Mouse (Mus musculus) neutrophil, adult 5-6 weeks (primary cell): Measurements from ENCODE around the gene Ccdc141. TPM values are rescaled to one million over a fixed set of nuclear protein-coding genes. Genes with fewer than 3 reads are reported as not detected.
"Not testable (repeated sequence)": the region's sequence is repeated elsewhere in the genome, so short reads cannot be mapped to it uniquely, and the experiment has no call there.

ENCODE experiments used
- ATAC-seq: fragments of 151-379, 151-347 bp; 2 replicates; pipeline ENCODE4 v1.8.0; 2017; ENCODE audit warnings: mild to moderate bottlenecking, moderate TSS enrichment; ENCODE audit not compliant: insufficient number of reproducible peaks, poor library complexity, low FRiP score, severe bottlenecking; ENCODE audit errors: extremely low read depth
- total RNA-seq: library from RNA; stranded (forward); fragments of 200-1000 nt; gene quantifications from 2 replicates; pipeline ENCODE4 v1.2.3, GENCODE M21; 2017

Ccdc141 gene
- total RNA-seq, 1 experiment from 2014 or later: not detected

DNA sequence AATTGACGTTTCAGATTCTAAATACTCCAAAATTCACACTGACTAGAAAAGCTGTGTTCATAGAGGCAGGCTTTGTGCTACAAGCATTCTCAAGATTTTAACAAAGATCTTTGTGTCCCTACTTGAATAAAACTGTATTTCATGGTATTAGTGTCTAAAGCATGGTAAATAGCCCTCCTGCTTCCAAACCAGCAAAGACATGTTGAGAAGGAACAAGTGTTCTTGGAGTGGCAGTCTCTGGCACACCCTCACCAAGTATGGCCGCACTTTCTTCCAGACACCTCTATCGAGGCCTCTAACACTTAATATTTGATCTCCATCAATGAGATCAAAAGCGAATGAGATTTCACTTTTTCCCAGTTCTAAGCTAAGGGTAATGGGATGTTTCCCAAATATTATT lies 78.7 kb downstream of the Ccdc141 start:
- ATAC-seq: no peak

DNA sequence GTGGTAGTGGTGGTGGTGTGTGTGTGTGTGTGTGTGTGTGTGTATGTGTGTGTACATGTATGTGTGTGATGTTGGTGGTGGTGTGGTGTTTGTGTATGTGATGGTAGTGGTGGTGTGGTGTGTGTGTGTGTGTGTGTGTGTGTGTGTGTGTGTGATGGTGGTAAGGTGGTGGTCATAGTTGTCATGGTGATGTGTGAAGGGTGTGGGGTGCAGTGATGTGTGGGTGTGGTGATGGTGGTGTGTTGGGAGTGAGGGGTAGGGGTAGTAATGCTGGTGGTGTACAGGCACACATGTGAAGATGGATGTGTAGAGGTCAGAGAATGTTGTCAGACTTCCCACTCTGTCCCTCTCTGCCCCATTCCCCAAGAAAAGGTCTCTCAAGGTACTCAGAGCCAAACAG lies 85.1 kb downstream of the Ccdc141 start:
- no peak for ATAC-seq

DNA sequence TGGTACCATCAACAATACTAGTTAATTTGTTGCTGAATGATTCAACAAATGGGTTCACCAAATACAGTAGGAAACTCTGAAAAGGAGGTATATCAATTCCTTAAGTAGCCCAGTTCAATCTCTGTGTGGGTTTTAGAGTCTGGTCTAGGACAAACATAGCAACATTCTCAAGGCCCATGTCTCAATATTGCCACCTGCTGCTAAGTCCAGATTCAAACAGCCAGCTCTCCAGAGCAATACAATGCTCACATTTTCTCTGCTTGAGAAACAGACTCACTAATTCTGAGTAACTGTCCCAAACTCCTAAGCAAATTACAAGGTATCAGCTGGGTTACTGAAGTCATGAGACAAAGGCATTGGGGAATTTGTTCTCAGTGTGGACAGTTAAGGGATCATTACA lies 85.8 kb downstream of the Ccdc141 start:
- ATAC-seq: no peak

DNA sequence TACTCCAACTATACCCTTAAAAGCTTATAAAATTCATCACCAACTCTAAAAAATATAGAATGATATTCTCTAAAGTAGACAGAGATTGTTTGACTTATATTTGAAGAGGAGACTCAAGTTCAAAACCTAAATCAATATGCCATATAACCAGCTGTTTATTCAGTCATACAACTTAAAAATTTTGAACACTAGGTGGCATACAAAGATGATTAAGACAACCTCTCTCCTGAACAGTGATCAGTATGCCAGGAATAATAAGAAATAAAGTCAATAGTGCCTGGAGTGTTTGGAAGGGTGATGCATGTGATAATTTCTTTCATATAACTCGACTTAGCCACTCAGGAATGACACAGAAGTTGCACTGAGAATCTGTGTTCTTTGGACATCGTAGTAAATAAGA lies 89.3 kb downstream of the Ccdc141 start:
- no peak for ATAC-seq

DNA sequence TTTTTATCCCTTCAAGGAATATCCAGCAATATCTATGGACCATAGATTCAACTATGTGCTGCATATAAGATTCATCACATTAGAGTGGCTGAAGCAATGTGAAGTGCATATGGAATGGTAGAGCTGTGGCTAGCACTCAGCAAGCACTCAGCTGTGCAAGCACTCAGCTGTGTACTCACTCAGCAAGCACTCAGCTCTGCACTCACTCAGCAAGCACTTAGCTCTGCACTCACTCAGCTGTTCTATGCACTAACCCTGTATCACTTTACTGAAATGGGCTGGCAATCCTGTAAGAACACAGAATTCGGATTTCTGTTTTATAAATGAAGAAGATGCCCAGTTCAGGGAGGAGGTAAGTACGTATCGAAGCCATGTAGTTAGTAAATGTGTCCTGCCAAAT lies 89.8 kb downstream of the Ccdc141 start:
- no peak for ATAC-seq

DNA sequence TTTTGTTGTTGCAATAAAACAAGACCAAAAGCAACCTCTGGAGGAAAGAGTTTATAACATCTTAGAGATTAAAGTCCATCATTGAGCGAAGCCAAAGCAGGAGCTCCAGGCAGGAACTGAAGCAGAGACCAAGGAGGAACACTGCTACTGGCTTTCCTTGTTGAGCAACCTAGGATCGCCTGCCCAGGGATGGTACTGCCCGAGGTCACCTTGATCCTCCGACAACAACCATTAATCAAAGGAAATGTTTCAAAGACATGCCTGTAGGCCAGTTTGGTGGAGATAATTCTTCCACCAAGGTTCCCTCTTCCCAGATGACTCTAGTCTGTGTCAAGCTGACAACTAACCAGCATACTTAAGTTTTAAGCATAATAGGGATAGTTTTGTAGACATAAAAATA lies 91.7 kb downstream of the Ccdc141 start:
- no peak for ATAC-seq

DNA sequence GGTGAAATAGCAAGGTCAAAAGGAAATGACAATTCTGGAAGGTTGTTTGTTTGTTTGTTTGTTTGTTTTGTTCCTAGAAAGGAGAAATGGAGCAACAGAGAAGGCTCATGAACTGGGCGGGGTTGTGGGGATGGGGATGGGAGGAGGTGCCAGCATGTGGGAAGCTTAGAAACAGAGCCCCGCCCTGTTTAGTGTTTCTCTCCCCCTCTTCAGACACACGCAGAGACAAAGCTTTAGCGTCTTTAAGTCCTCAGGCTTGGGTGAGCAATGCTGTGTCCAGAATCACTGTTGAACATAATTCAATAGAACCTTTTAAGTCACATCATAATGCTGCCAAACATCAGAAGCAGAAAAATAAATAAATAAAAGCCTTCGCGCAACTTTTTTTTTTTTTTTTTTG lies 96.1 kb downstream of the Ccdc141 start:
- ATAC-seq: no peak

DNA sequence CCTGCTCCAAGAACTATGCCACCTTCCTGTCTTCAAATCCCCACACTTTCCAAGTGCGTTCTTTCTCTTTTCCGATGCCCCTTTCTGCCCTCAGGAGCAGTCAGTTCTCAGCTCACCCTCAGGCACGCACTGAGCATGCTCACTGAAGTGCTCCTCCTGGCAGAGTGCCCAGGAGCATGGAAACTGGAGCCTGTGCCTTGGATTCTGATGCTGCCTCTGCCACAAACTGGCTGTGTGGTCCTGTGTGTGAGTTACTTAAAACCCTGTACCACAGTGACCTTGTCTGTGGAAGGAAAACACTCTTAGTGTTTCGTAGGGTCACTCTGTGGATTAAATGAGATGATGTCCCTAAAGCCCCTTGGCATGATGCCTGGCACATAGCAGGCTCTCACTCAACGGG lies 96.5 kb downstream of the Ccdc141 start:
- no peak for ATAC-seq

DNA sequence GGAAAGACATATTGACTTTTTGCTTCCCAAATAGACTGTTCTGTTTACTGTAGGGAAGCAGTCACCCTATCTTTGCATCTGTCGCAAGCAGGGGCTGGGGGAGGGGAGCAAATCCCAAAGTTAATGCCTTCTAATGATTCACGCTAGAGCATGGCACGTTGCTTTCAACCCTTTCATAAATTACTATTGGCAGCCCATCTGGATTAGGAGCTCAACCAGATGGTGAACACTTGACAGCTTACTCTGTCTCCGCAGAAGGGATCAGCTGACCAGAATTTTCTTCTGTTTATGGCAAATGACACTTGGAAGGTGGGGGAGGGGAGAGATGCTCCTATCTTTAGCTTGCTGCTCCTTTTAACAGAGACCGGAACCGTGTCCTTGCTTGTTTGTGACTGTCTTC lies 105.1 kb downstream of the Ccdc141 start:
- no peak for ATAC-seq

DNA sequence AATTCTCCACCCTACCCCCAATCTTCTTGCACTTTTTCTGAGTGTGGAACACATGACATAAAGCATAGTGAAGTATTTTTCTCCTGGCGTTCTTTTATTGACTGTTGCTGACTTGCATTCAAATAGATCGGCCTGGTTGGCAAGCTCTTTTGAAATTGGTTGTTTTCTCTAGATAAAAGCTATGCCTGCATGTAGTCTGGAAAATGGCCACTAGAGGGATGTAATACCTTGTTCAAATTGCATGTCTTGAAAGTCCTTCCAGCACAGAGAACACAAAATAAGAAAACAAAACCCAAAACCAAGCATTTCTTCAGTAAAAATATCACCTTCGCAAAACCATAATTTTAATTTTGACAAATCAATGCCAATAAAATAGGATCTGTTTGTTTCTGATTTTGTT lies 108.6 kb downstream of the Ccdc141 start:
- ATAC-seq: no peak

DNA sequence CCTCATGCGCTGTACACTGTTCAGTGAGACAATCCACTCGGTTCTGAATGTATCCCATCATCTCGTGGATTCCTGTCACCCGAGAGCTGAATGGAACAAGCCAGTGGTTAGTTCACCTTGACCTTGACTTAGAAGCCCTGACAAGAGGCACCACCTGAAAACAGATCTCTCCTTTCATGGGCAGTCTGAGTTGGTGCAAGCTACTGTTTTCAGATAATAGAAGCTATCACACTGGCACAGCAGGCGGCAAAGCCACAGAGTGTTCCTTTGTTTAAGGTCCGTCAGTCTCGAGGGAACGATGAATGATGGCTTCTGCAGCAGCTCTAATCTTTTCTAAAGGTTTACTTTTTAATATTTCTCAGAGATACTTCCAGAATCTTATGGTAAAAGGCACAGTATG lies 110.8 kb downstream of the Ccdc141 start:
- no peak for ATAC-seq

DNA sequence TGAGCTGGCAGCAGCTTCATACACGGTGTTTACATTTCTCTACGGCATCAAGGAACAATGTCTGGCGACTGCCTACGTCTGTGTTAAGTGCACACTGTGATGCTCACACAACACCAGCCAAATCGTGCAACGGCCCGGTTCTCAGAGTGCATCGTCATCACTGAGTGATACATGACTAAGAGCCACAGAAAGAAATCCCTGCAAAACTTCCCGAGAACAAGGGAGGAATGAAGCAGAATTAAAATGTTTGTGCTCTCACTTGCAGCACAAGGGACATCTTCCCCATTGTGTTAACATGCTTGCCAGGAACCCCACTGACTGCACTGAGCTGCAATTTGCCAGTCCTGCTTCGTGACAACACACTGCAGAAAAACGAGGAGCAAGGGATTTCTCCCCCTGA lies 114.1 kb downstream of the Ccdc141 start:
- no peak for ATAC-seq

DNA sequence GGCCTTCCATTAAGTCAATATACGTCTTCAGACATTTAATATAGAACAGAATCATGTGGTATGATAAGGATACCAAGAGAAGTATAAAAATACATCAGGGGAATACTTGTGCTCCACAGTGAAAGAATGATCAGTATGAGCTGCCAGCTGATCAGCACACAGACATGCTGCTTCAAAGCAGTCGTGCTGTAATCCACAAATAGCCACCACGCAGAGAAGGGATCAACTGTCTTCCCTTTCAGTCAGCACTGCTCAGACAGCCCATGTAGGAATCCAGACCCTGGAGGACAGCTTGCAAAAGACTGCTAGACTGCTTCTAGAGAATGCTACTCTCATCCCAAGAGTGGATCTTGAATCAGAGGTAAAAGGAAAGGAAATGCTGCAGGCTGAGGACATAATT lies 127.5 kb downstream of the Ccdc141 start:
- no peak for ATAC-seq

DNA sequence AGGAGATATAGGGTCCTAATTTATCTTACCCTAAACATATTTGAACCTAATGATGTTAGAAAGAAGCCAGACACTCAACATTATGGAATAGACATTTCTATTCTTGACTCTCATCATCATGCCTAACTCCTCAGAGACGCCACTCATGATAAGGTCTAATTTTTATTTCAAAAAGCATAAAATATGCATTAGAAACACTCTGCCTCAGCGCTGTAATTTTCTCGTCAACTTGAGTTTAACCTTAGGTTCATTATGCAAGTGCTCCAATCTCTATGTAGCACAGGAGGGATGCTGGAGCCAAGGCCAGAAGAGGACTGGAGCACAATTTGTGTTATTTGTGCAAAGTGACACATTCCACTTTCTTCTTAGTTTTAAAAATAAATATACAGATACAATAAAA lies 130.8 kb downstream of the Ccdc141 start:
- no peak for ATAC-seq

DNA sequence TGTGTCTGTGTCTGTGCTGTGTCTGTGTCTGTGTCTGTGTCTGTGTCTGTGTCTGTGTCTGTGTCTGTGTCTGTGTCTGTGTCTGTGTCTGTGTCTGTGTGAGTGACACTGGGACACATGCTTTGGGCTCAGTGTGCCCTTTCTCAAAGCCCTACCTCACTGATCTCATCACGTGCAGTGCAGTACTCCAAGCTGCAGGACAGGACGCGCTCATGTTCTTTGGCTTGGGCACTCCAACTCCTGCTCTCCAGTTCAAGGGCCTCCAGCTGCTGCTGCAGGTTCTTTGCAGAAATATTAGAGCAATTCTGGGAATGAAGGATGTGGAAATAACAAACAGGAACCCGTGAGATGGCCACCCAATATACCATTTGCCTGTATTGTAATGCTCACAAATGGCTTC lies 131.2 kb downstream of the Ccdc141 start:
- ATAC-seq: no peak

DNA sequence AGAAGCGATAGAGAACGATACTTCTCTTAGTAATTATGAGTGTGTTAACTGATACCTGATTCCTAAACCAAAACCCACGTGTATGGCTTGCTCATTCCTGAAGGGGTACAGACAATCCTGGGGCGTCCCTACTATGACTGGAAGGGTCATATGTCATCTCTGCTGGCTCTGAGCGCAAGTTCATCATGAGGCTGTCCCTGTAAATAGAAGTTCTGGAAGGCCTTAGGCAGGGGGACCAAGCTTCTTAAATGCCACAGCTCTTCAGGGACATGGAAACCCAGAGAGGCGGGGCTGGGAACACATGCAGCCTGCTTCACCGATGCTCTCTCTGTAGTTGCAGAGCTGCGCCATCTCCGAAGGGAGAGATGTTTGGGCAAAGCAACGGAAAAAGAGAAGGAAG lies 133.2 kb downstream of the Ccdc141 start:
- no peak for ATAC-seq

DNA sequence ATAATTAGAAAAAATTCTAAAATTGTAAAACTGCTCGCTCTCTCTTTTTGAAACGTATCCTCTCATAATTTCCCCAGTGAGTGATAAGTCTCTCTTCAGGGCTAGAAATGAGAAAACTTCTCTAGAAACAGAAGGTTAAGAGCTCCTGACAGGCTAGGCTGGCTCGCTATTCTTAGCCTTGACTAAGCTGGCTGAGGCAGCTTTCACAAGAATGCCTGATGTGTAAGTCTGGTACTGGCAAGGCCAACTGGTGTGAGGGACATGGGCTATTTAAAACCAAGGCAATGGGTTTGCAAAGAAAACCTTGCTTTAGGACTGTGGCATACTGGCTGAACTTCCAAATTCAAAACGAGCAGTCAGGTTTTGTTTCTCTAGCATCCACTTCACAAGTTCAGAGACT lies 136.3 kb downstream of the Ccdc141 start:
- no peak for ATAC-seq

DNA sequence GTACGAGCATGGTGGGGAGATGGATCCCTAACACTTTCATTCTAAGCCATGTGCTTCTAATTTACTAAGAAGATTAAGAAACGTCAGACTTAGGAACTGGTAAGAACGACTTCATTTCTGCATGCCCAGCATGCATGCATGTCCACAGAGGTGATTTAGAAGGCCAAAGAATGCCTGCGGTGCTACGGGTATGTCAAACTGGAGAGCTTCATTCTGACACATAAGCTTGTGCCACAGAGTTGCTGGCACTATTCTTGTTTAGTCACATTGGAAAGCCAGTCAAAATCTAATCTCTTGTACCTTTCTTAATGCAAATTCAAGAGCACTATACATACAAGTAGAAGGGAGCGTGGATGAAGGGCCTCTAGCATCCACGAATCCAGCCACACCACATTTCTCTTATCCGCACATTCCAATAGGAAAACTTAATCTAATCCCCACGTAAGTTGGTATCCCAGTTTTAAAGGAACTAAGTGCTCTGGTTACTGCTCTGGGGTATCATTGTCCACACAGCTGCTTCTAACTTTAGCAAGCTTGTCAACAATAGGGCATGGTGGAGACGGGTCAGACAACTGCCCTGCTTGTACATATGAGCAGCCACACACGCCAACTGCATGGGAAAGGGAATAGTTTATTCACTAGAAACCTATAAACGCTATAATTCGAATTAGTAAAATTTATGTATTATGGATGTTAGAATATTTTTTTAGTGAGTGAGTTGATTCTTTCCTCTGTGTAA lies 136.9 kb downstream of the Ccdc141 start:
- ATAC-seq: no peak

DNA sequence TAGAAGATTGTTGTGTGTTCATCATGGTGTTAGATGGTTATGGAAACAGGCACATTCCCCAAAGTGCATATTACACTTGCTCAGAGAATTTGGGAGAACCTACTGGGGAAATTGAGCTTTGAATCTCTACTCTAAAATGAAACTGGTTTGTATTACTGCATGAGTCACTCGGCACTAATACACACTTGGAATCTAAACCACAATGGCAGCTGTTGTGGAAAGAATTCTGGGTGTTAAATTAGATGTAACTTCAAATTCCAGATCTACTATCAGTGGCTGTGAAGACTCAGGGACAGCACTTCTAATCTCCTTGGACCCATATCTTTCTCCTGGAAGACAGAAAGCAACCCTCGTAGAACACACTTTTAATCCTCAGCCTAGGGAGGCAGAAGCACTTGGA lies 149.8 kb downstream of the Ccdc141 start:
- ATAC-seq: no peak

DNA sequence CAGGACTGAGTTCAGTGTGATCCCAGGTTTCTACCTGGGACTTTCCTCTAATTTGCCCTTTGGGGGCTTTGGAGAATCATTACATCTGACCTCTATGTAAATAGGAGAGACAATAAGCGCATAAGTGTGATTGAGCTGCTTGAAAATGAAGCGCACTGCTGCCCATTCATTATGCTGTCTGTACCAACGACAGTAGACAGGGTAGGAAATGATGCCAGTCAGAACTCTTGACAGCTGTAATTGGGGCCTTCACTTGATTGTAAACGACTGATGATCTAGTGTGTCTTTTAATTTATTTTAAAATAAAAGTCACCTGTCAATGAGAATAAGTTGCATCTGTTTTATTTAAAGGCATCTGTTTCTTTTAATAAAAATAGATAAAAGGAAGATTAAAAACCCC lies 152.7 kb downstream of the Ccdc141 start:
- no peak for ATAC-seq

DNA sequence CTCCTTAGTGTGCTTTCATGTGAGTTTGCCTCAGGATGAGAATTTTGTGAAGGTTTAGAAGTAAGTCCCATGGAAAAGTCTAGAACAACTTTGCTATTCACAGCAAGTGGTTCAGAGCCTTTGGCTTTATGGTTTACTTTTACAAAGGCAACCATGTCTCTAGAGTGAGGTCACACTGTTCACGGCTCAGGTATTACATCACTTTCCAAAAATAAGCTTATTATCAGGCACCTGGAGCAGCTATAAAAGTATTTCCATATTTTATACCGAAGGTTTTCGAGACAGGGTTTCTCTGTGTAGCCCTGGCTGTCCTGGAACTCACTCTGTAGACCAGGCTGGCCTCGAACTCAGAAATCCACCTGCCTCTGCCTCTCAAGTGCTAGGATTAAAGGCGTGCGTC lies 157.0 kb downstream of the Ccdc141 start:
- ATAC-seq: not testable (repeated sequence)
